Mouse (Mus musculus) embryonic facial prominence, embryonic 10.5 days (tissue): ENCODE data around the gene Ccl12. TPM values are rescaled to one million over a fixed set of nuclear protein-coding genes. Genes with fewer than 3 reads are reported as not detected.

Experiments
- DNase-seq: peaks from one replicate; pipeline ENCODE4 v3.0.0-alpha.2; 2017; ENCODE audit warnings: low spot score
- H3K27ac ChIP-seq: fragments of 300-500 bp; sonication (generic); replicated peaks from 2 replicates; pipeline ENCODE4 v1.5.1; 2016; ENCODE audit warnings: mild to moderate bottlenecking
- H3K27me3 ChIP-seq: fragments of 300-500 bp; sonication (generic); replicated peaks from 2 replicates; pipeline ENCODE4 v1.6.1; 2016; ENCODE audit warnings: low read depth, mild to moderate bottlenecking; ENCODE audit not compliant: poor library complexity, severe bottlenecking
- H3K36me3 ChIP-seq: fragments of 300-500 bp; sonication (generic); replicated peaks from 2 replicates; pipeline ENCODE4 v1.6.1; 2016; ENCODE audit warnings: mild to moderate bottlenecking, moderate library complexity
- H3K4me1 ChIP-seq: fragments of 300-500 bp; sonication (generic); 2 replicates; pipeline ENCODE4 v1.6.1; 2016
- H3K4me3 ChIP-seq: fragments of 300-500 bp; sonication (generic); 2 replicates; pipeline ENCODE4 v1.5.1; 2016; ENCODE audit warnings: mild to moderate bottlenecking, moderate library complexity
- H3K9me3 ChIP-seq: fragments of 300-500 bp; sonication (generic); 2 replicates; pipeline ENCODE4 v1.6.1; 2016; ENCODE audit warnings: mild to moderate bottlenecking
- WGBS: fragments of 180-500 bp; shearing (Covaris S2); methylation state at CpG from one replicate; pipeline ENCODE4 v1.1.7; 2016; 5-methylcytosine and 5-hydroxymethylcytosine counted together
- polyA plus RNA-seq: library from polyadenylated mRNA; unstranded; fragments of >200 nt; fragmentation: Nextera tagmentation; extraction: Ambion mirVana; gene quantifications from 2 replicates; pipeline ENCODE4 v1.2.1, GENCODE M21; 2016

Ccl12 gene
- polyA plus RNA-seq: 1.2 TPM in 1 of 2 replicates, not detected in the other

GRCm38 (mm10) chr11:82101529-82101928 is at the start of gene Ccl12:
Gene Ccl12, plus strand, starts transcription at chr11:82101845.
- Histone ChIP-seq H3K4me1 (0 out of 2 replicates have a peak, but pooled peaks cover 3% of the 10 kb centered on the region), H3K9me3 (no peaks in the 10 kb centered on the region), H3K27ac (no peak within 1 kb of the TSS), H3K36me3 (no peaks in the 10 kb centered on the region), H3K27me3 (no peaks in the 10 kb centered on the region), H3K4me3 (no peak within 1 kb of the TSS)
- 77% methylated on average over 2 of the region's 2 CpGs for WGBS
- no peak for DNase-seq

DNA sequence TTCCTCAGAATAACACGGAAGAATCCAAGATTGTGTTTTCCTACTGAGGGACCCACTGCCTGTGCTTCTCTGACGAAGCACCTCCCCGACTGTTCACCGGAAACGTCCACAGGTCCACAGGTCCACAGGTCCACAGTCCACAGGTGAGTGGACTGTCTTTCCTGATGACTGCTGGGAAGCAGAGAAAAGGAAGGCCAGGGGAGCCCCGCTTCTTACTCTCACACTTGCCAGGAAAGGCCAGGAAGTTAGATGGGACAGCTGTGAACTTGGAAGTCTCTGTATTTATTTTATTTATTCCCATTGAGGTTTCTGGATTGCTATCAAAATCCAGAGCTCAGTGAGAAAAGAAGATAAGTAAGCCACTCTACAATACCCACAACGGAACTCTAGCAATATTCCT is 47.8 kb upstream of the Ccl12 start:
- H3K9me3 ChIP-seq: no peaks in the 10 kb centered on the region
- DNase-seq: no peak
- no peaks in the 10 kb centered on the region for H3K27me3 ChIP-seq
- no peak overlapping the region for H3K27ac ChIP-seq
- 90% methylated on average over 7 of the region's 7 CpGs for WGBS
- no peaks in the 10 kb centered on the region for H3K36me3 ChIP-seq
- H3K4me3 ChIP-seq: no peak overlapping the region
- H3K4me1 ChIP-seq: peaks cover 2% of the 10 kb centered on the region; the same call in 1 of the 2 replicates

DNA sequence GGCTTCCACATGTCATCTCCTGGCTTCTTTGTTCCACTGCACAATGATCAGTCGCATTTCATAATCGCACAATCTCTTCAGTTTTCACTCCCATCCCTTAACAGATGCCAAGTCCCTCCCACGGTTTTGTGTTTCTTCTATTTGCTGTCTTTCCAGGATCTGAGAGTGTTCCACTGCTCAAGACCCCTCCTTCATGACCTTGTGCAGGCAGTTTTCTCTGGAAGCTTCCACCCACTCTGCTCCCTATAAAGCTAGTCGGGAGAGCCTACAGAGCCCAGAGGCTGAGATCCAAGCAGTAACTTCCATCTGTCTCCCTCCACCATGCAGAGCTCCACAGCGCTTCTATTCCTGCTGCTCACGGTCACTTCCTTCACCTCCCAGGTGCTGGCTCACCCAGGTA is 44.0 kb upstream of the Ccl12 start, which contains the start of gene Ccl11:
Ccl11 (plus strand) TSS at position 178 of the 400 bp plus-strand sequence.
- H3K36me3 ChIP-seq: no peaks in the 10 kb centered on the region
- H3K27me3 ChIP-seq: no peaks in the 10 kb centered on the region
- H3K27ac ChIP-seq: no peak within 1 kb of the TSS
- H3K4me1 ChIP-seq: peaks cover 2% of the 10 kb centered on the region; the same call in 1 of the 2 replicates
- WGBS: 85% methylated on average over 6 of the region's 6 CpGs
- no peaks in the 10 kb centered on the region for H3K9me3 ChIP-seq
- no peak within 1 kb of the TSS for H3K4me3 ChIP-seq
- DNase-seq: no peak

DNA sequence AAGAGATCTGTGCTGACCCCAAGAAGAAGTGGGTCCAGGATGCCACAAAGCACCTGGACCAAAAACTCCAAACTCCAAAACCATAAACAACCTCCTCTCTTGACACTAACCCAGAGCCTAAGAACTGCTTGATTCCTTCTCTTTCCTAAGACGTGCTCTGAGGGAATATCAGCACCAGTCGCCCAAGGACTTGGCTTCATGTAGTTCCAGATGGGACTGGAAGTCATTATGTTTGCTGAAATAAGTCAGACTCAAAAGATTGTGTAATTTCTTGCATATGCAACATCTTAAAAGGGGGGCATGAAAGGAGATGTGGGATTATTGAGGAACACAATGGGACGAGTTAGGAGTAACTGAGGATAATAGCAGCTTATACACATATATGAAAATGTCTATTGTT is 39.4 kb upstream of the Ccl12 start:
- H3K4me3 ChIP-seq: no peak overlapping the region
- no peaks in the 10 kb centered on the region for H3K4me1 ChIP-seq
- no peaks in the 10 kb centered on the region for H3K9me3 ChIP-seq
- no peaks in the 10 kb centered on the region for H3K27me3 ChIP-seq
- no peaks in the 10 kb centered on the region for H3K36me3 ChIP-seq
- whole genome bisulfite sequencing: 62% methylated on average over 3 of the region's 3 CpGs
- DNase-seq: no peak
- no peak overlapping the region for H3K27ac ChIP-seq

DNA sequence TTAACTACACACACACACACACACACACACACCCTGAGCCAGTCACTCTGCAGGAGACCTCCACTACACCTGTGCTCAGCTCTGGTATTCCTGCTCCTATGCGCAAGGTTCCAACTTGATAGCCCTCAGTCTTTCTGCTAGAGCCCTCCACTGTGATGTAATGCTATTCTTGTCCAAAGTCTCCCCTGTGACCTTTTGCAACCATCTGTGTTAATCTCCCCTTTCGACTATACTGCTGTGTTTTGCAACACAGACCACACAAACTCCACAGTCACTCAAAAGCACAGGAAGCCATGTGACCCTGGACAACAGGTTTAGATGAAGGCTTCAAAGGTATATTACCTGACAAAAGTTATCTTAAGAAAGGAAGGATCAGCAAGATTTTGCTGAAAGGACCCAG is 38.2 kb upstream of the Ccl12 start:
- no peak overlapping the region for H3K27ac ChIP-seq
- no peaks in the 10 kb centered on the region for H3K27me3 ChIP-seq
- WGBS: 82% methylated on average over 2 of the region's 2 CpGs
- H3K9me3 ChIP-seq: no peaks in the 10 kb centered on the region
- H3K4me3 ChIP-seq: no peak overlapping the region
- no peaks in the 10 kb centered on the region for H3K4me1 ChIP-seq
- no peaks in the 10 kb centered on the region for H3K36me3 ChIP-seq
- DNase-seq: no peak

GRCm38 (mm10) chr11:82066953-82067571 is 34.6 kb upstream of the Ccl12 start:
- no peaks in the 10 kb centered on the region for H3K4me1 ChIP-seq
- H3K36me3 ChIP-seq: no peaks in the 10 kb centered on the region
- no peak for DNase-seq
- 89% methylated on average over 7 of the region's 7 CpGs for WGBS
- no peaks in the 10 kb centered on the region for H3K27me3 ChIP-seq
- no peak overlapping the region for H3K4me3 ChIP-seq
- H3K9me3 ChIP-seq: no peaks in the 10 kb centered on the region
- H3K27ac ChIP-seq: no peak overlapping the region

- Histone ChIP-seq H3K27me3 (no peaks in the 10 kb centered on the region), H3K4me1 (no peaks in the 10 kb centered on the region), H3K4me3 (no peak overlapping the region), H3K9me3 (no peaks in the 10 kb centered on the region), H3K36me3 (no peaks in the 10 kb centered on the region), H3K27ac (no peak overlapping the region)
- WGBS: 76% methylated on average over 3 of the region's 3 CpGs
- DNase-seq: no peak
Observed at GRCm38 (mm10) chr11:82071076-82071475, 30.6 kb upstream of the Ccl12 start.

- 90% methylated on average over 1 of the region's 1 CpGs for WGBS
- H3K27ac ChIP-seq: no peak overlapping the region
- H3K4me3 ChIP-seq: no peak overlapping the region
- DNase-seq: no peak
- no peaks in the 10 kb centered on the region for H3K36me3 ChIP-seq
- no peaks in the 10 kb centered on the region for H3K9me3 ChIP-seq
- H3K4me1 ChIP-seq: no peaks in the 10 kb centered on the region
- no peaks in the 10 kb centered on the region for H3K27me3 ChIP-seq
Observed at GRCm38 (mm10) chr11:82072374-82072773, 29.3 kb upstream of the Ccl12 start.

DNA sequence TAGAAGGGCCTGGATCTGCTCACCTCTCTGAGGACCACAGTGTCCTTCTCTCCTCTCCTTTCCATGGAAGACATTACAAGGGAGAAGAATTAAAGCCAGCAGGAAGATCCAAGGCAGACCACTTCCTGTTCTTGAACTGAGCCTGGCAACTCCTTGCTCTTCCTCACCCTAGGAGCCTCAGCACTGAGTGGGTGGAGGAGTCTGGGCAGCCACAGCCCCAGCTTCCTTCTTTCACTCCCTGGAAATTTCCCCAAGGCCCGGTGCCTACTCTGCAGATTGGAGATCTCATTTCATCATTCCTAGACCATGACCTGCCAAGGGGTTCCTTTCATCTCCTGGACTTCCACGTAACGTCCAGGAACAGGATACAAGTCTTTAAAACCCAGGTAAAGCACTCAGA is 28.7 kb upstream of the Ccl12 start:
- Histone ChIP-seq H3K27ac (no peak overlapping the region), H3K4me1 (no peaks in the 10 kb centered on the region), H3K36me3 (no peaks in the 10 kb centered on the region), H3K9me3 (no peaks in the 10 kb centered on the region), H3K27me3 (no peaks in the 10 kb centered on the region), H3K4me3 (no peak overlapping the region)
- DNase-seq: no peak
- WGBS: 82% methylated on average over 3 of the region's 3 CpGs

DNA sequence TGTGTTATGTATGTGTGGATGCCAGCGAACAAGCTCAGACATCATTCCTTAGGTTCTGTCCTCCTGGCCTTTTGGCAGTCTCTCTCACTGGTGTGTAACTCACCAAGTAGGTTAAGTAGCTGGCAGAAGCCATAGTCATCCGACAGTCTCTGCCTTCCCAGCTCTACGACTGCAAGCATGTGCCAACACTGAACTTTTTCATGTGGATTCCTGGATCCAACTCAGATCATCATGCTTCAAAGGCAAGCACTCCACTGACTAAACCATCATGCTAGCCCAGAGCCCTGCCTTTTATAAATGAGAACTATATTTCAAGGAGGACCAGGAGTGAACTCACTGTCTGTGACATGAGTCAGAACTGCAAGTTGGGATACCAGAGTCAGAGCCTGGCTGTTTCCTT is 28.0 kb upstream of the Ccl12 start:
- 89% methylated on average over 3 of the region's 3 CpGs for WGBS
- Histone ChIP-seq H3K27ac (no peak overlapping the region), H3K4me1 (no peaks in the 10 kb centered on the region), H3K9me3 (no peaks in the 10 kb centered on the region), H3K27me3 (no peaks in the 10 kb centered on the region), H3K4me3 (no peak overlapping the region), H3K36me3 (no peaks in the 10 kb centered on the region)
- DNase-seq: no peak

DNA sequence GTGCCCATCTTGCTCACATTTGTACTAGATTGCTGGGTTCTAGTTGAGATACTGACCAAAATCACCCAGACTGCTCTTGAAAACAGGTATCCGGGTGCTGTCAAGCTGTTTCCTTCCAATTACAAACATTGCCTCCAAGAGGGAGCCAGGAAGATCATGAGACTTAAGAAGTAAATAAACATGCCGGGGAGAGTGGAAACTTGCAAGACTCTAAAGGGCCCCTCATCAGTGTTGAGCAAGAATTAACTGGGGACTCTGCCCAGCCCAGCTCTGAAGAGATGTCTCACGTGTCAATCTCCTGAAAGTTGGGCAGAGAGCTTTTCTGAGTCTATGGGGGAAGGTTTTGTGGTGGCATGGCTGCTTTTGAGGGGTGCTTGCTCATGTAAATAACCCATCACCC is 24.6 kb upstream of the Ccl12 start:
- WGBS: 72% methylated on average over 3 of the region's 3 CpGs
- Histone ChIP-seq H3K27ac (no peak overlapping the region), H3K4me3 (no peak overlapping the region), H3K36me3 (no peaks in the 10 kb centered on the region), H3K27me3 (no peaks in the 10 kb centered on the region), H3K9me3 (no peaks in the 10 kb centered on the region), H3K4me1 (no peaks in the 10 kb centered on the region)
- no peak for DNase-seq

- Histone ChIP-seq H3K27me3 (no peaks in the 10 kb centered on the region), H3K9me3 (no peaks in the 10 kb centered on the region), H3K4me3 (no peak overlapping the region), H3K36me3 (no peaks in the 10 kb centered on the region), H3K4me1 (no peaks in the 10 kb centered on the region), H3K27ac (no peak overlapping the region)
- no peak for DNase-seq
Observed at GRCm38 (mm10) chr11:82078136-82078730, 23.4 kb upstream of the Ccl12 start.

DNA sequence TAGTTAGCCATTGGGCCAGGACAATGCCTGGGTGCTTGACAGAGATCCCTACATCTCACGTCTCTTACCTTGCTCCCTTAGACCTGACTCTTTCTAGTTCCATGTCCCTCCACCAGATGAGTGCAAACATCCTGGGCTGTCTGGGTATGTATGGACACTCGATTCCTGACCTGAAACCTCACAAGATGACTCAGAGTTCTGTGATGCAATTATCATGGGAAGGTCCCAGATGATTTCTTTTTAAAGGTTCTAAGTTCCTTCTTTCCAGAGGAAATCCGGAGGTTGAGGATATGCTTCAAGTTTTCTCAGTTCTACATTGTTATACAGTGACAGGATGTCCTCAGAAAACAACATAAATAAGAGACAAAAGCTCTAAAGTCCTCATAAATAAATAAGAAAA is 20.8 kb upstream of the Ccl12 start:
- no peaks in the 10 kb centered on the region for H3K36me3 ChIP-seq
- H3K9me3 ChIP-seq: no peaks in the 10 kb centered on the region
- H3K27me3 ChIP-seq: no peaks in the 10 kb centered on the region
- WGBS: 80% methylated on average over 3 of the region's 3 CpGs
- no peak for DNase-seq
- H3K27ac ChIP-seq: no peak overlapping the region
- H3K4me3 ChIP-seq: no peak overlapping the region
- no peaks in the 10 kb centered on the region for H3K4me1 ChIP-seq
